Mouse (Mus musculus) forebrain, embryonic 11.5 days (tissue): ENCODE measurements around the gene Pes1. TPM values are rescaled to one million over a fixed set of nuclear protein-coding genes. Genes with fewer than 3 reads are reported as not detected.
A peak's percentile ranks its signal among the peaks of the same experiment; 100 is the strongest.

Experiments used
- ATAC-seq: fragments of 200-750 bp; cut with Nextera tagmentation; replicated peaks from 2 replicates; pipeline ENCODE4 v1.8.0; 2017; ENCODE audit warnings: moderate TSS enrichment; ENCODE audit not compliant: low FRiP score
- DNase-seq: peaks from one replicate; pipeline ENCODE4 v3.0.0-alpha.2; 2017; ENCODE audit warnings: low spot score
- H3K27ac ChIP-seq: fragments of 300-500 bp; sonication (generic); 2 replicates; pipeline ENCODE4 v1.5.1; 2014; ENCODE audit warnings: low read depth, low read length
- H3K27me3 ChIP-seq: fragments of 300-500 bp; sonication (generic); 2 replicates; pipeline ENCODE4 v1.6.1; 2014; ENCODE audit warnings: mild to moderate bottlenecking, low read length, mixed read lengths; ENCODE audit not compliant: control insufficient read depth, insufficient read depth
- H3K36me3 ChIP-seq: fragments of 300-500 bp; sonication (generic); 2 replicates; pipeline ENCODE4 v1.6.1; 2014; ENCODE audit warnings: mild to moderate bottlenecking, low read length, moderate library complexity, mixed read lengths; ENCODE audit not compliant: control insufficient read depth, insufficient read depth
- H3K4me1 ChIP-seq: fragments of 300-500 bp; sonication (generic); replicated peaks from 2 replicates; pipeline ENCODE4 v1.6.1; 2014; ENCODE audit warnings: low read length, mixed read lengths; ENCODE audit not compliant: control insufficient read depth, insufficient read depth
- H3K4me2 ChIP-seq: fragments of 300-500 bp; sonication (generic); 2 replicates; pipeline ENCODE4 v1.6.1; 2014; ENCODE audit warnings: low read depth, mild to moderate bottlenecking, low read length, moderate library complexity, mixed read lengths; ENCODE audit not compliant: severe bottlenecking
- H3K4me3 ChIP-seq: fragments of 300-500 bp; sonication (generic); 2 replicates; pipeline ENCODE4 v1.5.1; 2014; ENCODE audit warnings: low read depth, low read length
- H3K9ac ChIP-seq: fragments of 300-500 bp; sonication (generic); 2 replicates; pipeline ENCODE4 v1.6.1; 2014; ENCODE audit warnings: low read length
- H3K9me3 ChIP-seq: fragments of 300-500 bp; sonication (generic); 2 replicates; pipeline ENCODE4 v1.6.1; 2016; ENCODE audit warnings: low read length, mixed read lengths; ENCODE audit not compliant: control insufficient read depth
- WGBS: fragments of 180-500 bp; shearing (Covaris S2); extraction: QIAGEN DNeasy Blood & Tissue Kit; methylation state at CpG from one replicate; pipeline ENCODE4 v1.1.7; 2014; 5-methylcytosine and 5-hydroxymethylcytosine counted together
- polyA plus RNA-seq: library from polyadenylated mRNA; unstranded; fragments of >200 nt; fragmentation: Nextera tagmentation; extraction: Ambion mirVana; gene quantifications from 2 replicates; pipeline ENCODE4 v1.2.1, GENCODE M21; 2014

Gene Pes1
- polyA plus RNA-seq: 82.9 and 90.4 TPM in 2 replicates

- ATAC-seq (peak; percentile 94), DNase-seq (peak; percentile 85)
- WGBS: under 1% methylated on average over 31 of the region's 31 CpGs
- H3K27ac ChIP-seq: no peak within 1 kb of the TSS
- no peaks in the 10 kb centered on the region for H3K27me3 ChIP-seq
- H3K9me3 ChIP-seq: no peaks in the 10 kb centered on the region
- peaks cover 5% of the 10 kb centered on the region; the same call in 1 of the 2 replicates for H3K4me1 ChIP-seq
- peak within 1 kb of the TSS; percentile 78 for H3K9ac ChIP-seq
- H3K36me3 ChIP-seq: no peaks in the 10 kb centered on the region
- H3K4me3 ChIP-seq: peak within 1 kb of the TSS; percentile 78
- peak within 1 kb of the TSS; percentile 84 for H3K4me2 ChIP-seq
Measured at GRCm38 (mm10) chr11:3963610-3964415, at the start of gene Pes1. Pes1 (plus strand) TSS chr11:3963975.

GRCm38 (mm10) chr11:3914109-3914840 is 49.5 kb upstream of the Pes1 start, which contains the start of gene Slc35e4:
Slc35e4 (minus strand) TSS chr11:3914664.
- ATAC-seq (peak; percentile 63), DNase-seq (peak; percentile 95)
- under 1% methylated on average over 28 of the region's 28 CpGs for WGBS
- Histone ChIP-seq H3K4me3 (peak within 1 kb of the TSS; percentile 54), H3K27ac (0 out of 2 replicates have a peak within 1 kb of the TSS, but pooled peaks have one; percentile 3), H3K4me1 (peaks cover 16% of the 10 kb centered on the region), H3K27me3 (peaks cover 2% of the 10 kb centered on the region; the same call in 1 of the 2 replicates), H3K4me2 (peak within 1 kb of the TSS; percentile 91), H3K9me3 (no peaks in the 10 kb centered on the region), H3K9ac (peak within 1 kb of the TSS; percentile 63), H3K36me3 (no peaks in the 10 kb centered on the region)

GRCm38 (mm10) chr11:3918738-3919137 is 45.0 kb upstream of the Pes1 start:
- H3K4me3 ChIP-seq: no peak overlapping the region
- 54% methylated on average over 1 of the region's 1 CpGs for WGBS
- no peak overlapping the region for H3K4me2 ChIP-seq
- H3K27ac ChIP-seq: no peak overlapping the region
- no peaks in the 10 kb centered on the region for H3K9me3 ChIP-seq
- no peaks in the 10 kb centered on the region for H3K36me3 ChIP-seq
- DNase-seq (no peak), ATAC-seq (no peak)
- H3K4me1 ChIP-seq: peaks cover 4% of the 10 kb centered on the region; the same call in 1 of the 2 replicates
- H3K27me3 ChIP-seq: no peaks in the 10 kb centered on the region
- no peak overlapping the region for H3K9ac ChIP-seq

- H3K4me1 ChIP-seq: no peaks in the 10 kb centered on the region
- H3K27ac ChIP-seq: no peak overlapping the region
- WGBS: 92% methylated on average over 7 of the region's 7 CpGs
- H3K9me3 ChIP-seq: no peaks in the 10 kb centered on the region
- no peak overlapping the region for H3K4me2 ChIP-seq
- no peaks in the 10 kb centered on the region for H3K36me3 ChIP-seq
- H3K4me3 ChIP-seq: no peak overlapping the region
- no peak overlapping the region for H3K9ac ChIP-seq
- no peaks in the 10 kb centered on the region for H3K27me3 ChIP-seq
- DNase-seq (no peak), ATAC-seq (no peak)
Measured at GRCm38 (mm10) chr11:3920476-3920875, 43.3 kb upstream of the Pes1 start.

GRCm38 (mm10) chr11:3921281-3921850 is 42.4 kb upstream of the Pes1 start:
- Histone ChIP-seq H3K4me3 (no peak overlapping the region), H3K27me3 (no peaks in the 10 kb centered on the region), H3K4me1 (no peaks in the 10 kb centered on the region), H3K9ac (no peak overlapping the region), H3K9me3 (no peaks in the 10 kb centered on the region), H3K27ac (no peak overlapping the region), H3K4me2 (no peak overlapping the region), H3K36me3 (no peaks in the 10 kb centered on the region)
- DNase-seq: peak; percentile 67
- ATAC-seq: 0 out of 2 replicates have a peak, but pooled peaks have one; percentile 46
- 27% methylated on average over 8 of the region's 8 CpGs for WGBS

GRCm38 (mm10) chr11:3922115-3922514 is 41.7 kb upstream of the Pes1 start:
- no peaks in the 10 kb centered on the region for H3K9me3 ChIP-seq
- 95% methylated on average over 9 of the region's 9 CpGs for WGBS
- no peaks in the 10 kb centered on the region for H3K36me3 ChIP-seq
- DNase-seq (no peak), ATAC-seq (no peak)
- no peaks in the 10 kb centered on the region for H3K27me3 ChIP-seq
- H3K4me2 ChIP-seq: no peak overlapping the region
- H3K4me1 ChIP-seq: no peaks in the 10 kb centered on the region
- H3K4me3 ChIP-seq: no peak overlapping the region
- no peak overlapping the region for H3K9ac ChIP-seq
- no peak overlapping the region for H3K27ac ChIP-seq

GRCm38 (mm10) chr11:3922731-3923130 is 41.0 kb upstream of the Pes1 start:
- no peak overlapping the region for H3K4me3 ChIP-seq
- H3K27me3 ChIP-seq: no peaks in the 10 kb centered on the region
- no peaks in the 10 kb centered on the region for H3K36me3 ChIP-seq
- DNase-seq (no peak), ATAC-seq (no peak)
- H3K27ac ChIP-seq: no peak overlapping the region
- H3K9ac ChIP-seq: no peak overlapping the region
- WGBS: 94% methylated on average over 6 of the region's 6 CpGs
- no peaks in the 10 kb centered on the region for H3K9me3 ChIP-seq
- H3K4me2 ChIP-seq: no peak overlapping the region
- no peaks in the 10 kb centered on the region for H3K4me1 ChIP-seq

GRCm38 (mm10) chr11:3925916-3926315 is 37.9 kb upstream of the Pes1 start:
- Histone ChIP-seq H3K36me3 (no peaks in the 10 kb centered on the region), H3K9ac (no peak overlapping the region), H3K9me3 (no peaks in the 10 kb centered on the region), H3K4me3 (no peak overlapping the region), H3K27ac (no peak overlapping the region), H3K27me3 (no peaks in the 10 kb centered on the region), H3K4me2 (no peak overlapping the region), H3K4me1 (peaks cover under 1% of the 10 kb centered on the region; the same call in 1 of the 2 replicates)
- 94% methylated on average over 10 of the region's 10 CpGs for WGBS
- DNase-seq (no peak), ATAC-seq (no peak)
